Mouse (Mus musculus) neural tube, postnatal 0 days (tissue): ENCODE results near the gene Pdzd7. TPM values are rescaled to one million over a fixed set of nuclear protein-coding genes. Genes with fewer than 3 reads are reported as not detected.

ENCODE experiments used
- polyA plus RNA-seq: library from polyadenylated mRNA; unstranded; fragments of >200 nt; fragmentation: Nextera tagmentation; extraction: Ambion mirVana; gene quantifications from 2 replicates; pipeline ENCODE4 v1.2.1, GENCODE M21; 2015

The Pdzd7 gene
- 2.1 and 2.3 TPM in 2 replicates for polyA plus RNA-seq

GRCm38 (mm10) chr19:45045651-45046050, at the start of gene Pdzd7:
Pdzd7 (minus strand) TSS chr19:45045717.

GRCm38 (mm10) chr19:45074580-45075322, 29.2 kb upstream of the Pdzd7 start, which contains the start of gene Kazald1:
Kazald1 (plus strand) TSS chr19:45075241.

GRCm38 (mm10) chr19:45047417-45047934, 2.0 kb upstream of the Pdzd7 start, which contains the start of gene Sfxn3:
Sfxn3 (plus strand) TSS chr19:45047503.

GRCm38 (mm10) chr19:45014335-45014971, 31.1 kb downstream of the Pdzd7 start, which contains the start of gene Lzts2:
Lzts2 (plus strand) TSS chr19:45014414.

GRCm38 (mm10) chr19:45005957-45006712, 39.4 kb downstream of the Pdzd7 start, which contains the start of gene Mrpl43:
Mrpl43 (minus strand) TSS chr19:45006442.

DNA sequence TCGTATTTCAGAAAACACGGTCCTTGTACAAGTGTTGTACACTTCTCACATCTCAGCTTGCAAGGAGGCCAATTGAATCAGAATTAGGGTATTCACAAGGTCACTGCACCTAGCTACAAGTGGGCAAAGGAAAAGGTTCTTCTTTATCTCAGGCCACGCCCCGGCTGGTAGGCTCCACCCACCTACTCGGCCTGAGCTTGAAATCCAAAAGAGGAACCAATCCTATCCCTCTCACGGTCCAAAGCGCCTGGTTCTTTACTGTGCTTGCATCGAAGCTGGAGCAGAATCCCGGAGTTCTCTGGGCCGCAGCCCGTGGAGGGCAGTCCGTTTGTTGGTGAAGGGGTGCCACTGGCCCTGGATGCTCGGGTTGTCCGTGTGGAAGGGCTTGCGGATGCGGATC, 40.1 kb downstream of the Pdzd7 start, which contains the start of gene Twnk:
Gene Twnk, plus strand, starts transcription at position 220 of the 400 bp plus-strand sequence.

GRCm38 (mm10) chr19:44988831-44989566, 56.5 kb downstream of the Pdzd7 start, which contains the start of gene Sema4g:
Sema4g (plus strand) TSS chr19:44989101.

Other genes starting within 250 kb of the Pdzd7 start
- 15.9 and 21.3 TPM in 2 replicates for gene Slf2, start 114.6 kb downstream of the Pdzd7 start, polyA plus RNA-seq
- gene Sema4g, start 56.6 kb downstream of the Pdzd7 start, polyA plus RNA-seq = 13.5 and 19.3 TPM in 2 replicates
- 8.8 TPM in 2 replicates for gene Twnk, start 40.1 kb downstream of the Pdzd7 start, polyA plus RNA-seq
- 101 and 122 TPM in 2 replicates for gene Mrpl43, start 39.3 kb downstream of the Pdzd7 start, polyA plus RNA-seq
- gene Lzts2, start 31.3 kb downstream of the Pdzd7 start, polyA plus RNA-seq = 18.4 and 20.2 TPM in 2 replicates
- gene Sfxn3, start 1.8 kb upstream of the Pdzd7 start, polyA plus RNA-seq = 58.6 and 64.6 TPM in 2 replicates
- 2.4 and 2.5 TPM in 2 replicates for gene Kazald1, start 29.5 kb upstream of the Pdzd7 start, polyA plus RNA-seq
- gene Tlx1, start 105.0 kb upstream of the Pdzd7 start, polyA plus RNA-seq = not detected in 2 replicates
- 20.0 and 23.9 TPM in 2 replicates for gene Lbx1, start 190.1 kb upstream of the Pdzd7 start, polyA plus RNA-seq